Mouse (Mus musculus) induced T-regulatory cell, adult 2 months (primary cell): Measurements from ENCODE around the gene Ptpn7.

Experiments
- DNase-seq: peaks from one replicate; pipeline ENCODE4 v3.0.0-alpha.2; 2012; ENCODE audit warnings: low read depth

Ptpn7 gene

GRCm38 (mm10) chr1:135132473-135132872 lies at the start of gene Ptpn7:
TSS of gene Ptpn7 (plus strand) at chr1:135132700.
- DNase-seq = peak; percentile 95

- DNase-seq = no peak
These were observed 49.0 kb upstream of the Ptpn7 start for GRCm38 (mm10) chr1:135083465-135083864.

GRCm38 (mm10) chr1:135085296-135085871 lies 47.1 kb upstream of the Ptpn7 start:
- DNase-seq = no peak

GRCm38 (mm10) chr1:135086015-135086414 lies 46.5 kb upstream of the Ptpn7 start:
- DNase-seq = no peak

- DNase-seq = no peak
These were observed 45.1 kb upstream of the Ptpn7 start for GRCm38 (mm10) chr1:135087414-135087813.

- DNase-seq = no peak
These were observed 42.9 kb upstream of the Ptpn7 start for GRCm38 (mm10) chr1:135089626-135090025.

- no peak for DNase-seq
These were observed 41.6 kb upstream of the Ptpn7 start for GRCm38 (mm10) chr1:135090914-135091313.

GRCm38 (mm10) chr1:135094723-135095122 lies 37.8 kb upstream of the Ptpn7 start:
- DNase-seq = peak; percentile 18

- peak; percentile 37 for DNase-seq
These were observed 37.3 kb upstream of the Ptpn7 start for GRCm38 (mm10) chr1:135095189-135095588.

GRCm38 (mm10) chr1:135096312-135096711 lies 36.2 kb upstream of the Ptpn7 start:
- DNase-seq = no peak

GRCm38 (mm10) chr1:135097441-135097840 lies 35.1 kb upstream of the Ptpn7 start:
- no peak for DNase-seq

- DNase-seq = no peak
These were observed 34.1 kb upstream of the Ptpn7 start for GRCm38 (mm10) chr1:135098441-135098840.

GRCm38 (mm10) chr1:135100400-135100799 lies 32.1 kb upstream of the Ptpn7 start:
- no peak for DNase-seq

GRCm38 (mm10) chr1:135105124-135105523 lies 27.4 kb upstream of the Ptpn7 start, which contains the start of gene Lgr6:
TSS of gene Lgr6 (minus strand) at chr1:135105276.
- DNase-seq = peak; percentile 51

- peak; percentile 81 for DNase-seq
These were observed 26.5 kb upstream of the Ptpn7 start for GRCm38 (mm10) chr1:135105951-135106350.

- peak; percentile 51 for DNase-seq
These were observed 23.9 kb upstream of the Ptpn7 start for GRCm38 (mm10) chr1:135108611-135109010.

GRCm38 (mm10) chr1:135110075-135110474 lies 22.4 kb upstream of the Ptpn7 start:
- peak; percentile 81 for DNase-seq

- DNase-seq = peak; percentile 66
These were observed 21.2 kb upstream of the Ptpn7 start for GRCm38 (mm10) chr1:135111271-135111670.

GRCm38 (mm10) chr1:135112661-135113060 lies 19.8 kb upstream of the Ptpn7 start:
- peak; percentile 85 for DNase-seq

- peak; percentile 3 for DNase-seq
These were observed 7.7 kb upstream of the Ptpn7 start for GRCm38 (mm10) chr1:135124573-135125363.

- peak; percentile 10 for DNase-seq
These were observed 6.5 kb upstream of the Ptpn7 start for GRCm38 (mm10) chr1:135125990-135126389.

- peak; percentile 6 for DNase-seq
These were observed 6.0 kb upstream of the Ptpn7 start for GRCm38 (mm10) chr1:135126443-135127027.

GRCm38 (mm10) chr1:135128011-135128441 lies 4.5 kb upstream of the Ptpn7 start:
- peak; percentile 72 for DNase-seq
